Mouse (Mus musculus) limb, embryonic 14.5 days (tissue): ENCODE measurements around the gene Hmg20a. TPM values are rescaled to one million over a fixed set of nuclear protein-coding genes. Genes with fewer than 3 reads are reported as not detected.

Source experiments
- ATAC-seq: fragments of 200-750 bp; cut with Nextera tagmentation; 2 replicates; pipeline ENCODE4 v1.8.0; 2017; ENCODE audit warnings: low read depth, moderate number of reproducible peaks, moderate TSS enrichment; ENCODE audit not compliant: low FRiP score
- DNase-seq: peaks from one replicate; pipeline ENCODE4 v3.0.0-alpha.2; 2015; ENCODE audit warnings: low spot score
- H3K27ac ChIP-seq: fragments of 300-500 bp; sonication (generic); replicated peaks from 2 replicates; pipeline ENCODE4 v1.5.1; 2014; ENCODE audit warnings: low read depth, mild to moderate bottlenecking, low read length, moderate library complexity, mixed read lengths
- H3K27me3 ChIP-seq: fragments of 300-500 bp; sonication (generic); 2 replicates; pipeline ENCODE4 v1.6.1; 2014; ENCODE audit warnings: low read length, mixed read lengths; ENCODE audit not compliant: control insufficient read depth, insufficient read depth
- H3K36me3 ChIP-seq: fragments of 300-500 bp; sonication (generic); 2 replicates; pipeline ENCODE4 v1.6.1; 2014; ENCODE audit warnings: mild to moderate bottlenecking, low read length, moderate library complexity, mixed read lengths; ENCODE audit not compliant: control insufficient read depth, insufficient read depth
- H3K4me1 ChIP-seq: fragments of 300-500 bp; sonication (generic); 2 replicates; pipeline ENCODE4 v1.6.1; 2014; ENCODE audit warnings: antibody characterized with exemption, low read length, mixed read lengths; ENCODE audit not compliant: control insufficient read depth, insufficient read depth
- H3K4me2 ChIP-seq: fragments of 300-500 bp; sonication (generic); replicated peaks from 2 replicates; pipeline ENCODE4 v1.6.1; 2014; ENCODE audit warnings: low read depth, mild to moderate bottlenecking, low read length, moderate library complexity; ENCODE audit not compliant: severe bottlenecking
- H3K4me3 ChIP-seq: fragments of 300-500 bp; sonication (generic); replicated peaks from 2 replicates; pipeline ENCODE4 v1.5.1; 2014; ENCODE audit warnings: low read length
- H3K9ac ChIP-seq: fragments of 300-500 bp; sonication (generic); 2 replicates; pipeline ENCODE4 v1.6.1; 2014; ENCODE audit warnings: mild to moderate bottlenecking, low read depth, low read length, moderate library complexity; ENCODE audit not compliant: severe bottlenecking
- H3K9me3 ChIP-seq: fragments of 300-500 bp; sonication (generic); 2 replicates; pipeline ENCODE4 v1.6.1; 2016; ENCODE audit warnings: low read length; ENCODE audit not compliant: control insufficient read depth
- POLR2A ChIP-seq: fragments of 200-500 bp; IDR thresholded peaks from 2 replicates; pipeline ENCODE4 v1.8.0; 2012; ENCODE audit warnings: inconsistent platforms, mild to moderate bottlenecking, moderate library complexity, borderline replicate concordance; ENCODE audit not compliant: insufficient read depth, insufficient read length; ENCODE audit errors: extremely low read depth
- WGBS: fragments of 180-500 bp; shearing (Covaris S2); extraction: QIAGEN DNeasy Blood & Tissue Kit; methylation state at CpG from one replicate; pipeline ENCODE4 v1.1.7; 2014; 5-methylcytosine and 5-hydroxymethylcytosine counted together
- polyA plus RNA-seq, 2 experiments: library from polyadenylated mRNA; depleted of rRNA in 1 of 2; stranded (reverse) in 1 of 2; unstranded in 1 of 2; fragments of >200 nt; fragmentation: Nextera tagmentation in 1 of 2; extraction: Ambion mirVana in 1 of 2; gene quantifications; 2 replicates each; pipeline versions ENCODE4 v1.2.1 to v1.2.3; 2012 to 2014

The Hmg20a gene
- polyA plus RNA-seq, 2 experiments = 58.5 to 71.5 TPM

DNA sequence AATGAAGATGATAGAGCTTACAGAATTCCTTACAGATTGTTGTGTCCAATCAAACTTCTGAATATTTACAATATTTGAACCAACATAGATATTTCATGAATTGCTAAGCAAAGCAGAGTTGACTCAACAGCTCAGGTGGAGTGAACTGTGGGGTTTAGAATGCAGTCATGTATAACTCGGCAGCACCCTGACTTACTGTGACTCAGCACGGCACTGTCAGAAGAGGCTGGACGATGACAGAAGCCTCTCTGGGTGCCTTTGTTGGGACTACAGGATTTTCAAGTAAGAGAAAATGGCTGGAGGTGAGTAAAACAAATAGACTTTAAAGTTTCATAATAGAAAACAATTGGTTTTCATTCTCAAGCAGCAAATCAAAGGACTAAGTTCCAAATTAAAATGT is 25.6 kb upstream of the Hmg20a start:
- no peaks in the 10 kb centered on the region for H3K36me3 ChIP-seq
- no peak overlapping the region for H3K27ac ChIP-seq
- TF ChIP-seq POLR2A = no peak
- H3K27me3 ChIP-seq = no peaks in the 10 kb centered on the region
- H3K4me2 ChIP-seq = no peak overlapping the region
- WGBS = 88% methylated on average over 3 of the region's 3 CpGs
- ATAC-seq (no peak), DNase-seq (no peak)
- H3K4me1 ChIP-seq = no peaks in the 10 kb centered on the region
- H3K9ac ChIP-seq = no peak overlapping the region
- H3K9me3 ChIP-seq = no peaks in the 10 kb centered on the region
- H3K4me3 ChIP-seq = no peak overlapping the region

DNA sequence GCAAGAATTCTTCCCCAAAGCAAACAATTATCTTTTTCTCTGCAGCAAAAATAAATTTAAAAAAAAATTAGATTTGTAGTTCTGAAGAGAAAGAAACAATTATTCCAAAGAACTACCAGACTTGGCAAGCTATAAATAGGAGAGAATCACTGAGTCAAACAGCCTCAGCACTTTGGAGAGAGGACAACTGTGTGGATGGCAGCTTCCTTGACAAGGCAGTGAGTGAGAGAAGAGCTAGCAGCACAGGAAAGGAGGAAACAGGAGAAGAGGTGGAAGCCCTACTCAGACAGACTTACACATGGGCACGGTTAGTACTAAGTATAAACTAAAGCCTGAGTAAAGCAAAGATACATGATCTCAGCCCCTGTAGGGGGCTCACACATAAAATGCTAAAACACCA is 22.1 kb upstream of the Hmg20a start:
- Histone ChIP-seq H3K4me3 (no peak overlapping the region), H3K27me3 (no peaks in the 10 kb centered on the region), H3K9ac (no peak overlapping the region), H3K4me1 (no peaks in the 10 kb centered on the region), H3K4me2 (no peak overlapping the region), H3K9me3 (no peaks in the 10 kb centered on the region), H3K27ac (no peak overlapping the region), H3K36me3 (no peaks in the 10 kb centered on the region)
- no peak for TF ChIP-seq POLR2A
- no peak for ATAC-seq
- WGBS = 33% methylated on average over 1 of the region's 1 CpGs
- DNase-seq = no peak

DNA sequence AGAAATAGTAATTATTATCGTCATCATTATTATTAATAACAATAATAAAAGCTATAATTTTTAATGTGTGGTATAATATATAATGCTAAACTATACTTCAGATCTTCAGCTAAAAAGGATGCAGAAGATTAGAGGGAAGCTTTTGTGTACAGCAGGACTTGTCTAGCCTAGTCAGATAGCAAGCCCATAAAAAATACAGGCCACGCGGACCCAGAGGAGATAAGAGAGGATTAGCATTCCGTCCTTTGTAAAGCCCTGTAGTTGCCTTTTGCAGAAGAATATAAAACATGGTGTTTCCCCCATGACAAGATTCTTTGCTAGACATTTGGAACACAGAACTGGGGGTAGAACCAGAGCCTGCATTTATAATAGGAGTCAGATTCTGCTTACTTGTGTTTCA is 13.8 kb upstream of the Hmg20a start:
- Histone ChIP-seq H3K36me3 (no peaks in the 10 kb centered on the region), H3K27me3 (no peaks in the 10 kb centered on the region), H3K4me2 (no peak overlapping the region), H3K4me1 (no peaks in the 10 kb centered on the region), H3K9me3 (no peaks in the 10 kb centered on the region), H3K4me3 (no peak overlapping the region), H3K27ac (no peak overlapping the region), H3K9ac (no peak overlapping the region)
- 64% methylated on average over 4 of the region's 4 CpGs for WGBS
- TF ChIP-seq POLR2A = no peak
- ATAC-seq = no peak
- no peak for DNase-seq

DNA sequence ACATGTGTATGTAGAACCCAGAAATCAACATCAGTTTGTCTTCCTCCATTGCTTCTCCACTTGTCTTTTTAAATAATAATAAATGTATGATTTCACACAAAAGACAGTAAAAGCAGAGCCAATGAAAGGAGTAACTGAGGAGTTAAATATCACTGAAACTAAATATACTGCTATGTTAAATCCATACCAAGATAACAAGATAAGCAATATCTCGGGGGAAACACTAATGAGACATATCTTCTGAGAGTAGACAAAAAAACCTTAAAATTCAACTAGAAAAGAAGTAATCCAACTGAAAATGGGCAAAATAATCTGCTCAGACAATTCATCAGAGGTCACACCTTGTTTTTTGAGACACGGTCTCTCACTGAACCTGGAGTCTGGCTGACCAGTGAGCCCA is 8.5 kb upstream of the Hmg20a start:
- Histone ChIP-seq H3K27me3 (no peaks in the 10 kb centered on the region), H3K4me1 (no peaks in the 10 kb centered on the region), H3K4me3 (no peak overlapping the region), H3K9me3 (no peaks in the 10 kb centered on the region), H3K4me2 (no peak overlapping the region), H3K27ac (no peak overlapping the region), H3K9ac (no peak overlapping the region), H3K36me3 (no peaks in the 10 kb centered on the region)
- no peak for ATAC-seq
- no peak for TF ChIP-seq POLR2A
- 86% methylated on average over 2 of the region's 2 CpGs for WGBS
- no peak for DNase-seq

GRCm38 (mm10) chr9:56412716-56413115 is 5.7 kb upstream of the Hmg20a start:
- Histone ChIP-seq H3K4me3 (no peak overlapping the region), H3K27ac (no peak overlapping the region), H3K9ac (no peak overlapping the region), H3K9me3 (no peaks in the 10 kb centered on the region), H3K4me1 (peaks cover 11% of the 10 kb centered on the region; the same call in 1 of the 2 replicates), H3K27me3 (no peaks in the 10 kb centered on the region), H3K4me2 (no peak overlapping the region), H3K36me3 (no peaks in the 10 kb centered on the region)
- no peak for TF ChIP-seq POLR2A
- DNase-seq = no peak
- 67% methylated on average over 1 of the region's 1 CpGs for WGBS
- no peak for ATAC-seq

- Histone ChIP-seq H3K9me3 (no peaks in the 10 kb centered on the region), H3K4me2 (no peak overlapping the region), H3K36me3 (no peaks in the 10 kb centered on the region), H3K27me3 (no peaks in the 10 kb centered on the region), H3K4me3 (no peak overlapping the region), H3K27ac (no peak overlapping the region), H3K9ac (no peak overlapping the region), H3K4me1 (peaks cover 11% of the 10 kb centered on the region; the same call in 1 of the 2 replicates)
- DNase-seq (no peak), ATAC-seq (no peak)
- no peak for TF ChIP-seq POLR2A
Observed at GRCm38 (mm10) chr9:56414322-56414721, 4.1 kb upstream of the Hmg20a start.
